Mouse (Mus musculus) G1E (cell line): Measurements from ENCODE around the gene Mttp. TPM values are rescaled to one million over a fixed set of nuclear protein-coding genes. Genes with fewer than 3 reads are reported as not detected.

Source experiments
- ATAC-seq: 2 replicates; pipeline ENCODE4 v1.8.0; 2016; ENCODE audit warnings: mild to moderate bottlenecking; ENCODE audit not compliant: insufficient number of reproducible peaks, poor library complexity, low FRiP score, severe bottlenecking; ENCODE audit errors: extremely low read depth
- DNase-seq: peaks from one replicate; pipeline ENCODE4 v3.0.0; 2012; ENCODE audit warnings: low spot score
- H3K27me3 ChIP-seq: 2 replicates; pipeline ENCODE4 v1.6.1; 2012; ENCODE audit warnings: mild to moderate bottlenecking, low read length, inconsistent platforms; ENCODE audit not compliant: insufficient read depth
- H3K36me3 ChIP-seq: replicated peaks from 2 replicates; pipeline ENCODE3; 2012; ENCODE audit warnings: mild to moderate bottlenecking, inconsistent platforms
- H3K4me1 ChIP-seq: 2 replicates; pipeline ENCODE4 v1.6.1; 2012; ENCODE audit warnings: low read depth, low read length, inconsistent platforms, mixed read lengths; ENCODE audit not compliant: insufficient read depth
- H3K4me3 ChIP-seq: 2 replicates; pipeline ENCODE4 v1.5.1; 2012; ENCODE audit warnings: low read depth, mild to moderate bottlenecking, inconsistent platforms, low read length, moderate library complexity, mixed read lengths
- H3K9me3 ChIP-seq: replicated peaks from 2 replicates; pipeline ENCODE4 v1.6.1; 2012; ENCODE audit warnings: inconsistent platforms
- CTCF ChIP-seq: IDR thresholded peaks from 2 replicates; pipeline ENCODE4 v1.5.1; 2012; ENCODE audit warnings: low read depth, low read length, inconsistent platforms, mixed read lengths
- GATA1 ChIP-seq: IDR thresholded peaks from 2 replicates; pipeline ENCODE4 v1.6.1; 2012; ENCODE audit warnings: borderline replicate concordance, low read length, inconsistent platforms, mixed read lengths
- GATA2 ChIP-seq: IDR thresholded peaks from 2 replicates; pipeline ENCODE4 v1.6.1; 2012; ENCODE audit warnings: low read depth, low read length, inconsistent platforms, borderline replicate concordance
- POLR2AphosphoS5 ChIP-seq: IDR thresholded peaks from 2 replicates; pipeline ENCODE4 v1.6.1; 2012; ENCODE audit warnings: low read depth, low read length, inconsistent platforms; ENCODE audit not compliant: insufficient replicate concordance
- TAL1 ChIP-seq: conservative IDR thresholded peaks from 2 replicates; pipeline ENCODE4 v1.6.1; 2012; ENCODE audit warnings: low read depth, low read length, inconsistent platforms, mixed read lengths
- polyA plus RNA-seq: library from polyadenylated mRNA; stranded (reverse); fragments of >175 nt; gene quantifications from 2 replicates; pipeline ENCODE4 v1.2.3, GENCODE M21; 2012
- total RNA-seq, 2 experiments: library from RNA; stranded (forward) in 1 of 2; stranded (reverse) in 1 of 2; fragments of 200-1000 nt in 1 of 2; fragments of >200 nt in 1 of 2; fragmentation: Nextera tagmentation in 1 of 2; gene quantifications; 2 replicates each; pipeline ENCODE4 v1.2.3; 2014 to 2017

Mttp gene
- total RNA-seq (2014; fragmentation: Nextera tagmentation) = 7.2 and 8.0 TPM in 2 replicates
- total RNA-seq (2017) = 2.7 and 3.4 TPM in 2 replicates
- 0.23 and 0.42 TPM in 2 replicates for polyA plus RNA-seq

GRCm38 (mm10) chr3:138144642-138145171, at the start of gene Mttp:
TSS of gene Mttp (minus strand) at chr3:138144968.
- TF ChIP-seq GATA1 = no peak
- TF ChIP-seq CTCF = no peak
- no peak for TF ChIP-seq GATA2
- TF ChIP-seq TAL1 = no peak
- no peak for TF ChIP-seq POLR2AphosphoS5
- DNase-seq (peak; percentile 59), ATAC-seq (peak; percentile 62)

GRCm38 (mm10) chr3:138193683-138194302, 49.0 kb upstream of the Mttp start, which contains the start of gene 4930579F01Rik:
TSS of gene 4930579F01Rik (minus strand) at chr3:138193825.
- Histone ChIP-seq H3K9me3 (no peaks in the 10 kb centered on the region), H3K4me3 (no peak within 1 kb of the TSS), H3K36me3 (no peaks in the 10 kb centered on the region), H3K4me1 (0 out of 2 replicates have a peak, but pooled peaks cover 3% of the 10 kb centered on the region), H3K27me3 (peaks cover 16% of the 10 kb centered on the region)
- DNase-seq (no peak), ATAC-seq (no peak)
- no peak for TF ChIP-seq GATA2
- no peak for TF ChIP-seq TAL1
- no peak for TF ChIP-seq POLR2AphosphoS5
- TF ChIP-seq GATA1 = no peak
- no peak for TF ChIP-seq CTCF

More at GRCm38 (mm10) chr3:138144642-138145171, at the start of gene Mttp:
- peak within 1 kb of the TSS; percentile 82 for H3K4me3 ChIP-seq
- no peaks in the 10 kb centered on the region for H3K9me3 ChIP-seq
- H3K4me1 ChIP-seq = peaks cover 10% of the 10 kb centered on the region
- H3K27me3 ChIP-seq = no peaks in the 10 kb centered on the region
- H3K36me3 ChIP-seq = peaks cover 27% of the 10 kb centered on the region

- H3K4me1 ChIP-seq = no peaks in the 10 kb centered on the region
Observed at GRCm38 (mm10) chr3:138192260-138192659, 47.5 kb upstream of the Mttp start.

GRCm38 (mm10) chr3:138185995-138186930, 41.5 kb upstream of the Mttp start:
- H3K4me3 ChIP-seq = no peak overlapping the region
- 0 out of 2 replicates have a peak, but pooled peaks cover 3% of the 10 kb centered on the region for H3K4me1 ChIP-seq
- H3K27me3 ChIP-seq = peaks cover 6% of the 10 kb centered on the region
- DNase-seq (no peak), ATAC-seq (no peak)
- TF ChIP-seq CTCF (no peak), GATA1 (no peak), GATA2 (no peak), POLR2AphosphoS5 (no peak), TAL1 (no peak)
- H3K9me3 ChIP-seq = no peaks in the 10 kb centered on the region
- no peaks in the 10 kb centered on the region for H3K36me3 ChIP-seq

More at GRCm38 (mm10) chr3:138192260-138192659, 47.5 kb upstream of the Mttp start:
- no peak for DNase-seq
- H3K36me3 ChIP-seq = no peaks in the 10 kb centered on the region
- H3K27me3 ChIP-seq = peaks cover 10% of the 10 kb centered on the region
- H3K4me3 ChIP-seq = no peak overlapping the region
- ATAC-seq = no peak
- TF ChIP-seq GATA2 (no peak), GATA1 (no peak), POLR2AphosphoS5 (no peak), TAL1 (no peak), CTCF (no peak)
- no peaks in the 10 kb centered on the region for H3K9me3 ChIP-seq

- no peak for ATAC-seq
Observed at GRCm38 (mm10) chr3:138185290-138185689, 40.5 kb upstream of the Mttp start.

GRCm38 (mm10) chr3:138183371-138183770, 38.6 kb upstream of the Mttp start:
- Histone ChIP-seq H3K9me3 (no peaks in the 10 kb centered on the region), H3K36me3 (no peaks in the 10 kb centered on the region), H3K4me1 (0 out of 2 replicates have a peak, but pooled peaks cover 3% of the 10 kb centered on the region), H3K4me3 (no peak overlapping the region), H3K27me3 (peaks cover 12% of the 10 kb centered on the region)
- TF ChIP-seq GATA1 = no peak
- no peak for TF ChIP-seq TAL1
- no peak for TF ChIP-seq CTCF
- no peak for TF ChIP-seq POLR2AphosphoS5
- no peak for TF ChIP-seq GATA2
- ATAC-seq = no peak
- no peak for DNase-seq

More at GRCm38 (mm10) chr3:138185290-138185689, 40.5 kb upstream of the Mttp start:
- Histone ChIP-seq H3K27me3 (peaks cover 6% of the 10 kb centered on the region), H3K36me3 (no peaks in the 10 kb centered on the region), H3K4me3 (no peak overlapping the region), H3K4me1 (0 out of 2 replicates have a peak, but pooled peaks cover 3% of the 10 kb centered on the region), H3K9me3 (no peaks in the 10 kb centered on the region)
- TF ChIP-seq GATA2 = no peak
- TF ChIP-seq POLR2AphosphoS5 = no peak
- no peak for TF ChIP-seq GATA1
- no peak for TF ChIP-seq TAL1
- TF ChIP-seq CTCF = no peak
- DNase-seq = no peak
